Mouse (Mus musculus): ENCODE results near the gene Zfp827. TPM values are rescaled to one million over a fixed set of nuclear protein-coding genes. Genes with fewer than 3 reads are reported as not detected.

Zfp827 gene
- total RNA-seq (2014; fragmentation: Nextera tagmentation) = 0.46 and 2.3 TPM in 2 replicates
- 0.47 and 0.72 TPM in 2 replicates for total RNA-seq (2017)

GRCm38 (mm10) chr8:79027977-79028487 lies at the start of gene Zfp827:
Zfp827 (plus strand) TSS chr8:79028437.
- ATAC-seq (replicated peaks; ENCODE audit: low FRiP score, low TSS enrichment, poor library complexity, severe bottlenecking) = peak; percentile 54

- no peak for ATAC-seq (replicated peaks; ENCODE audit: low FRiP score, low TSS enrichment, poor library complexity, severe bottlenecking)
These were observed 23.9 kb upstream of the Zfp827 start for GRCm38 (mm10) chr8:79004341-79004740.

DNA sequence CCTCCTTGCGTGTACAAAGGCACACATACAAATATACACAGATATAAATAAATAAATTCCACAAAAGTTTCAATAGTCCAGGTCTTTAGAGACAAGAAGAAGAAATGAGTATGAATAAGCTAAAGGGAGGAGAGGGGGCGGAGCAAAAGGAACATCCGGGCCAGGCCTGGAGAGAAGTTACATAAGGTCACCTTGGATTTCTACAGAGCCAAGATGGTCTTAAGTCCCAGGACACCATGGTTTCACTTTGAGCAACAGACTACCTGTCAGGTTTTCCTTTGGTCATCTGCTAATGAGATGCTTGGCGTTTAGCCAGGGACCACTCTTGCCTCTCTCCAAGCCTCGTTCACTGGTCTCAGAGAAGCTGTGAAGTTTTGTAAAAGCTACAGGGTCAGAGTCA lies 13.2 kb upstream of the Zfp827 start:
- no peak for ATAC-seq (replicated peaks; ENCODE audit: low FRiP score, low TSS enrichment, poor library complexity, severe bottlenecking)

- no peak for ATAC-seq (replicated peaks; ENCODE audit: low FRiP score, low TSS enrichment, poor library complexity, severe bottlenecking)
These were observed 12.2 kb upstream of the Zfp827 start for GRCm38 (mm10) chr8:79016076-79016475.

GRCm38 (mm10) chr8:79016583-79016982 lies 11.7 kb upstream of the Zfp827 start:
- no peak for ATAC-seq (replicated peaks; ENCODE audit: low FRiP score, low TSS enrichment, poor library complexity, severe bottlenecking)

DNA sequence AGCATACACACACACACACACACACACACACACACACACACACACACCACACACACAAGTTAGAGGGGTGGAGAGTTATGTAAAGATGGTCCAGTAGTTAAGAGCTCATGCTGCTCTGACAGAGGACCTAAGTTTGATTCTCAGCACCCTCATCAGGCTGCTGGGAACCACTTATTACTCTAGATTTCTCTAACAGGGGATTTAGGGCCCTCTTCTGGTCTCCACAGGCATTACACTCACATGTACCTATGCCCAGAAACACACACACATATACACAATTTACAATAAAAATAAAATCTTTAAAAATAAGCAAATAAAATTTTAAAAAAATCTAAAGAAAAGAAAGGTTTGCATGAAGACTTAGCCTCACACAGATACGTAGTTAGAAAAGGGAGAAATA lies 4.3 kb upstream of the Zfp827 start:
- ATAC-seq (replicated peaks; ENCODE audit: low FRiP score, low TSS enrichment, poor library complexity, severe bottlenecking) = no peak

- ATAC-seq (replicated peaks; ENCODE audit: low FRiP score, low TSS enrichment, poor library complexity, severe bottlenecking) = no peak
These were observed 918 bp upstream of the Zfp827 start for GRCm38 (mm10) chr8:79027319-79027718.

DNA sequence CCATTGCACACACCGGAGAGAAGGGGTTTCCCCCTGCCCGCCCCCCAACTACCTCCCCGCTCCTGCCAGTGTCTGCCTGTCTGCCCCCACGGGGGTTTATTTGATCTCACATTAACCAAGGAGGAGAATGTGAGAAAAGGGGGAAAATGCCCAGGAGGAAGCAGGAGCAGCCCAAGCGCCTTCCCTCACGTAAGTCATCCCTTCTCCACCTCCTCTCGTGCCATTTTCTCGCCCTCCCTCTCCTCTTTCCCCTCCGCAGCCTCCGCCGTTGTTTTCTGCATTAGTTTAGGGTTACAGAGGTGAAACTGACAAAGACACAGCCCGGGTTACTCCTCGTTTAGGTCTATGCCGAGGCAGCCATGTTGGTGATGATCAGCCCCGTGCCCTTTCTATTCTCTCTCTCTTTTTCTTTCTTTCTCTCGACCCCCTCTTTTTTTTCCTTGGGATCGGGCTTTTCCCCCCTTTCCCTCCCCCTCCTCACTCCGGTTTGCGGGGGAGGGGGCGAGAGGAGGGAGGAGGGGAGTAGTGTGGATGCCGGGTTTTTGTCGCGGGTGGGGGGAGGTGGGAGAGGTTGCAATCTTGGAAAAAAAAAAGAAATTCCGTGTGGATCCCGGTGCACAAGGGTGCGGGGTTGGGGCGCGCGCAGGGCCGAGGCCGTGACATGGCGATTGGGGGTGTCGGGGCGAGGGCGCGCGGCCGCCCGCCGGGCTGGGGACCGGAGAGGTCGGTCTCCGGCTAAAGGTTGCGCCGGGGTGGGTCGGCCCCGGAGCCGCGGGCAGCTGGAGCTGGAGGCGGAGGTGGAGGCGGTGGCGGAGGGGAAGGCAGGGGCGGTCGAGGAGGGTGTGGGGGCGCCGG lies 531 bp downstream of the Zfp827 start:
- no peak for ATAC-seq (replicated peaks; ENCODE audit: low FRiP score, low TSS enrichment, poor library complexity, severe bottlenecking)

- 0 out of 2 replicates have a peak, but pooled peaks have one; percentile 36 for ATAC-seq (replicated peaks; ENCODE audit: low FRiP score, low TSS enrichment, poor library complexity, severe bottlenecking)
These were observed 1.4 kb downstream of the Zfp827 start for GRCm38 (mm10) chr8:79029396-79030325.

- no peak for ATAC-seq (replicated peaks; ENCODE audit: low FRiP score, low TSS enrichment, poor library complexity, severe bottlenecking)
These were observed 2.4 kb downstream of the Zfp827 start for GRCm38 (mm10) chr8:79030326-79031265.

DNA sequence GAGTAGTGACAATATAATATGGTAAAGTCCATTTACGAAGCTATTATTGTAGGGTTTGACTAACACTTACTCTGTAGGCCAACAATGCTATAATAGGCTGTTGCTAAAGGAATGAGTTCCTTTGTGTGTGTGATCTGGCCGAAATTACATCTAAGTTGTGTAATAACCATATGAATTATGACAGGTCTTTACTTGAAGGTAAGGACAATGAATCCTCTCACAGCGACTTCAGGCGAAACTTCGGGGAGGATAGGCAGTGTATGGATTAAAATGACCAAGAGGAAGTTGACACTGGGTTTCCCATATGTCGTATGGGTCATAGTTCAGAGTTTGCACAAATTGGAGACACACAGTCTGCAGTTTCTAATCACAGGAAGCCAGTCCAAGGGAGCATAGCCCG lies 9.3 kb downstream of the Zfp827 start:
- ATAC-seq (replicated peaks; ENCODE audit: low FRiP score, low TSS enrichment, poor library complexity, severe bottlenecking) = no peak

GRCm38 (mm10) chr8:79037991-79038390 lies 9.8 kb downstream of the Zfp827 start:
- ATAC-seq (replicated peaks; ENCODE audit: low FRiP score, low TSS enrichment, poor library complexity, severe bottlenecking) = no peak

GRCm38 (mm10) chr8:79041429-79041828 lies 13.2 kb downstream of the Zfp827 start:
- ATAC-seq (replicated peaks; ENCODE audit: low FRiP score, low TSS enrichment, poor library complexity, severe bottlenecking) = no peak

- no peak for ATAC-seq (replicated peaks; ENCODE audit: low FRiP score, low TSS enrichment, poor library complexity, severe bottlenecking)
These were observed 14.0 kb downstream of the Zfp827 start for GRCm38 (mm10) chr8:79042252-79042651.

DNA sequence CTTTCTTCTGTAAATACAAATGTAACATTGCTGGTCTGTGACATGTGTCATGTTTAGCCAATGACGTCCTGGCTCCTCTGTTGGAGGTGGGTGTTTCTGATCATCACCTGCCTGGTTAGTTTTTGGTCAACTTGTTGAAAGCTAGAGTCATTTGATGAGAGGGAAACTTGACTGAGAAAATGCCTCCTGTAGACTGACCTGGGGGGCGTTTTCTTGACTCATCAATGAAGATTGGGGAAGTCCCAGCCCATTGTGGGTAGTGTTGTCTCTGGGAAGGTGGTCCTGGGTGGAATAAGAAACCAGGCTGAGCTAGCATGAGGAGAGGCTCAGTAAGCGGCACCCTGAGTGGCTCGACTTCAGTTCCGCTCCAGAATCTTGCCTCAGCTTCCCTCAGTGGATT lies 16.4 kb downstream of the Zfp827 start:
- no peak for ATAC-seq (replicated peaks; ENCODE audit: low FRiP score, low TSS enrichment, poor library complexity, severe bottlenecking)

DNA sequence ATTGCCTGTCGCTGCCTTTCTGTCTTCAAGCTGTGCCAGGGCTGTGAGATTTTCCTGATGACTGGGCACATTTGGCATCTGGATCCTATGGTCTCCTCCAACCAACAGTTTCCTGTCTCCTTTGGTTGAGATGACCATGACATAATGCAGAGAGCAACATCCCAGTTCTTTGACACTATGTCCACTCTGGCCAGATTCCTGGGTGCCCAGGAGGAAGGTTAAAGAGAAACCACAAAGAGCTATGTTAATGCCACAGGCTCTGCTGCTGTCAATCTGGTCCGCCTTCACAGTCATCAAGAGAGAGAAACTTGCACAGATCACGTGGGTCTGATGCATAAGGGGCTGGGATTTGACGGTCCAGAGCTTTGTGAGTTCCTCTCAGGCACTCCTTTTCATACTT lies 18.4 kb downstream of the Zfp827 start:
- ATAC-seq (replicated peaks; ENCODE audit: low FRiP score, low TSS enrichment, poor library complexity, severe bottlenecking) = no peak

GRCm38 (mm10) chr8:79048388-79049005 lies 20.3 kb downstream of the Zfp827 start:
- ATAC-seq (replicated peaks; ENCODE audit: low FRiP score, low TSS enrichment, poor library complexity, severe bottlenecking) = no peak

GRCm38 (mm10) chr8:79054222-79054621 lies 26.0 kb downstream of the Zfp827 start:
- no peak for ATAC-seq (replicated peaks; ENCODE audit: low FRiP score, low TSS enrichment, poor library complexity, severe bottlenecking)

DNA sequence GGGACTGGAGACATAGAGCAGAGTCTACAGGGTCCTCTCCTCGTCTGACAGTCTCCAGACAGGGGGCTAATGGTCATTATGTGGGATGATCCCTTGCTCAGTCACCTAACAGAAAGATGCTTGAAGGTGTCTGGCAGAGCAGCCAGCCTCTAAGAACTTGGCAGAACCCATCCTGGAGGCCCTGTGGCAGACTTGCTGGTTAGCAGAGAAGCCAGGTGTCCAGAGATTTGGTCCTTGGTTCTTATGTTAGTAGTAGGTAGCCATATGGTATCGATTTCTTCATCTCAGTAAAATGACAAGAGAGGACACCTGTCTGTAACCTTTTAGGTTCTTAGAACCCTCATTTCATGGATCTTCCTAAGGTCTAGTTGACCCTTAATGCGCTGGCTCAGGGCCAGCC lies 28.9 kb downstream of the Zfp827 start:
- no peak for ATAC-seq (replicated peaks; ENCODE audit: low FRiP score, low TSS enrichment, poor library complexity, severe bottlenecking)

Data from megakaryocyte-erythroid progenitor cell, adult 5-6 weeks (primary cell).